Comparison of ENCODE assay signal across 8 mouse cellular contexts in the genomic region with DNA sequence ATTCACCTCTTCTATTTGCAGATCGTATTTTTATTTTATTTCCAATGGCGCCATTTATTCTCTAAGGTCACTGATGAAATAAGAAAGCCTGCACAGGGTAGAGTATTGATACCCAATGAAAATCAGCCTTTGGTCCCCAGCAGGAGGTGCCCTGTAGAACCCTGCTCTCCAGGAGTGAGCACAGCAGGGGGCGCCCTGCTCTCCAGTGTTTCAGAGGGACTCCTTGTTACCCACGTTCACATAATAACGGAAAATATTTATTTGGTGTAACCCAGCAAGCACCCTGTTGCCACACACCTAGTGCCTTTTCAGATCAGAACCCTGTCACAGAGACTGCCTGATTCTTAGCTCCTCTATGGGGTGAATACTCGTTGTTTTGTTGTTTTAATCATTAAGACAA. TPM values are rescaled to one million over a fixed set of nuclear protein-coding genes. Genes with fewer than 3 reads are reported as not detected.
A peak's percentile ranks its signal among the peaks of the same experiment; 100 is the strongest.
DNase-seq lines count a peak whose midpoint lies in the region; ATAC-seq and TF ChIP-seq lines count a peak whose summit lies in the region.

No protein-coding gene starts in this region.

- TF ChIP-seq EP300 in heart, postnatal 0 days (IDR thresholded peaks at IDR 0.05; ENCODE audit: low read depth) = no peak

- no peak overlapping the region for H3K4me3 ChIP-seq in embryonic facial prominence, embryonic 13.5 days
- no peak overlapping the region for H3K4me3 ChIP-seq in heart, postnatal 0 days (ENCODE audit: low read depth, low read length)

- peaks cover 45% of the 10 kb centered on the region for H3K4me1 ChIP-seq in embryonic facial prominence, embryonic 13.5 days
- H3K4me1 ChIP-seq in heart, postnatal 0 days (ENCODE audit: control insufficient read depth, insufficient read depth) = peaks cover 38% of the 10 kb centered on the region

- H3K9ac ChIP-seq in embryonic facial prominence, embryonic 13.5 days = no peak overlapping the region
- no peak overlapping the region for H3K9ac ChIP-seq in heart, postnatal 0 days (replicated peaks; ENCODE audit: low read depth, low read length)

- no peaks in the 10 kb centered on the region for H3K27me3 ChIP-seq in embryonic facial prominence, embryonic 13.5 days
- no peaks in the 10 kb centered on the region for H3K27me3 ChIP-seq in heart, postnatal 0 days (ENCODE audit: control insufficient read depth, insufficient read depth, low read length)

- H3K4me2 ChIP-seq in embryonic facial prominence, embryonic 13.5 days = no peak overlapping the region
- no peak overlapping the region for H3K4me2 ChIP-seq in heart, postnatal 0 days (ENCODE audit: low read depth, low read length)

- no peak for ATAC-seq in embryonic facial prominence, embryonic 13.5 days (ENCODE audit: insufficient number of reproducible peaks, insufficient read depth, low FRiP score, low TSS enrichment, low read depth)
- no peak for ATAC-seq in heart, postnatal 0 days (ENCODE audit: insufficient read depth, low read depth)

- H3K9me3 ChIP-seq in embryonic facial prominence, embryonic 13.5 days = peaks cover 7% of the 10 kb centered on the region; the same call in 1 of the 2 replicates
- H3K9me3 ChIP-seq in heart, postnatal 0 days (replicated peaks; ENCODE audit: control insufficient read depth, low read length) = no peaks in the 10 kb centered on the region

- 39% methylated on average over 6 of the region's 6 CpGs for WGBS in embryonic facial prominence, embryonic 13.5 days
- WGBS in heart, postnatal 0 days = 25% methylated on average over 6 of the region's 6 CpGs

- peak; percentile 70 for DNase-seq in gastrocnemius, adult 18-20 months (ENCODE audit: low spot score)
- no peak for DNase-seq in gastrocnemius, postnatal 25 days
- DNase-seq in T-cell, adult 2 months (ENCODE audit: low spot score) = peak; percentile 83
- peak; percentile 46 for DNase-seq in heart, postnatal 0 days (ENCODE audit: low spot score)
- DNase-seq in layer of hippocampus, adult 9-11 months = peak; percentile 63
- peak; percentile 94 for DNase-seq in lung, postnatal 36 days
- DNase-seq in spleen, postnatal 36 days (ENCODE audit: low spot score in 2 of 2) = peak; percentile 83 to 88

- TF ChIP-seq CTCF in heart, postnatal 0 days (IDR thresholded peaks at IDR 0.05; ENCODE audit: low read depth) = peak; percentile 78

- peak overlapping the region; percentile 95; the same call in 1 of the 2 replicates for H3K27ac ChIP-seq in embryonic facial prominence, embryonic 13.5 days
- H3K27ac ChIP-seq in heart, postnatal 0 days (ENCODE audit: low read depth) = peak overlapping the region; percentile 99

- H3K36me3 ChIP-seq in embryonic facial prominence, embryonic 13.5 days = peaks cover 21% of the 10 kb centered on the region
- H3K36me3 ChIP-seq in heart, postnatal 0 days (replicated peaks; ENCODE audit: control insufficient read depth, insufficient read depth, low read length) = peaks cover 12% of the 10 kb centered on the region

RNA-seq across cellular contexts. Expression of gene Irf2bp2, which starts 11.3 kb away (rescaled TPM):
- total RNA-seq in gastrocnemius, adult 18-20 months (2021) = 10 to 100 TPM; 33.8 to 49.6 TPM
- 10 to 100 TPM; 19.0 to 35.9 TPM for total RNA-seq in gastrocnemius, postnatal 25 days (2021)
- polyA plus RNA-seq in embryonic facial prominence, embryonic 13.5 days (2015; fragmentation: Nextera tagmentation; extraction: Ambion mirVana) = 11.1 and 13.5 TPM in 2 replicates
- total RNA-seq in heart, postnatal 0 days (2014; rRNA removed; ENCODE audit: low replicate concordance) = 132 and 175 TPM in 2 replicates
- polyA plus RNA-seq in heart, postnatal 0 days (2015; fragmentation: Nextera tagmentation; extraction: Ambion mirVana) = 9.6 and 9.8 TPM in 2 replicates
